Comparison of ENCODE assay signal across 9 mouse cellular contexts in genomic region chr14:76951450-76951849, GRCm38 (mm10).
DNase-seq lines count a peak whose midpoint lies in the region; ATAC-seq and TF ChIP-seq lines count a peak whose summit lies in the region.
"Had no signal": no experiment of that assay in that cellular context is flagged by ENCODE, and none has a peak within 500 bp of the region (broad histone marks: within the 10 kb centered on the region; RNA-seq: fewer than 3 reads in every experiment).

No protein-coding gene starts in this region.

- peak; percentile 64; the same call in 1 of the 2 replicates for ATAC-seq in heart, embryonic 15.5 days (replicated peaks; ENCODE audit: insufficient number of reproducible peaks, insufficient read depth, low FRiP score, low read depth)
- ATAC-seq in lung, embryonic 15.5 days (ENCODE audit: borderline replicate concordance, extremely low read depth, low FRiP score, low TSS enrichment) = no peak
- no peak for ATAC-seq in intestine, embryonic 15.5 days

- H3K36me3 ChIP-seq in heart, embryonic 15.5 days = no peaks in the 10 kb centered on the region
- H3K36me3 ChIP-seq in lung, embryonic 15.5 days = no peaks in the 10 kb centered on the region
- no peaks in the 10 kb centered on the region for H3K36me3 ChIP-seq in intestine, embryonic 15.5 days

- no peak overlapping the region for H3K4me2 ChIP-seq in heart, embryonic 15.5 days
- H3K4me2 ChIP-seq in lung, embryonic 15.5 days = no peak overlapping the region
- no peak overlapping the region for H3K4me2 ChIP-seq in intestine, embryonic 15.5 days (replicated peaks)

- no peak overlapping the region for H3K9ac ChIP-seq in heart, embryonic 15.5 days
- H3K9ac ChIP-seq in lung, embryonic 15.5 days = no peak overlapping the region
- no peak overlapping the region for H3K9ac ChIP-seq in intestine, embryonic 15.5 days

- 31% methylated on average over 4 of the region's 4 CpGs for WGBS in heart, embryonic 15.5 days
- WGBS in lung, embryonic 15.5 days = 39% methylated on average over 4 of the region's 4 CpGs
- WGBS in intestine, embryonic 15.5 days = 51% methylated on average over 4 of the region's 4 CpGs

- H3K4me3 ChIP-seq in heart, embryonic 15.5 days = no peak overlapping the region
- H3K4me3 ChIP-seq in lung, embryonic 15.5 days = no peak overlapping the region
- no peak overlapping the region for H3K4me3 ChIP-seq in intestine, embryonic 15.5 days (replicated peaks)
- H3K4me3 ChIP-seq: megakaryocyte, embryonic 14.5 days had no signal

- no peak for TF ChIP-seq CTCF in brain, embryonic 14.5 days (IDR thresholded peaks at IDR 0.05; ENCODE audit: borderline replicate concordance, extremely low read depth, insufficient read depth, insufficient read length)

- H3K9me3 ChIP-seq in heart, embryonic 15.5 days (replicated peaks) = no peaks in the 10 kb centered on the region
- no peaks in the 10 kb centered on the region for H3K9me3 ChIP-seq in lung, embryonic 15.5 days
- no peaks in the 10 kb centered on the region for H3K9me3 ChIP-seq in intestine, embryonic 15.5 days
- H3K9me3 ChIP-seq: megakaryocyte, embryonic 14.5 days had no signal

- no peaks in the 10 kb centered on the region for H3K27me3 ChIP-seq in heart, embryonic 15.5 days
- no peaks in the 10 kb centered on the region for H3K27me3 ChIP-seq in lung, embryonic 15.5 days
- H3K27me3 ChIP-seq in intestine, embryonic 15.5 days (replicated peaks) = no peaks in the 10 kb centered on the region

- peak; percentile 26 for DNase-seq in layer of hippocampus, adult 11-12 months (ENCODE audit: low spot score)
- DNase-seq in layer of hippocampus, postnatal 25 days (ENCODE audit: extremely low spot score in 1 of 2, low spot score in 1 of 2) = no peak
- DNase-seq in brain, embryonic 14.5 days (ENCODE audit: low read depth) = peak; percentile 55
- no peak for DNase-seq in urinary bladder, postnatal 10 days (ENCODE audit: low spot score)
- DNase-seq in yolk sac, embryonic 10.5 days (ENCODE audit: low spot score) = no peak

- H3K4me1 ChIP-seq in heart, embryonic 15.5 days (replicated peaks) = peaks cover 27% of the 10 kb centered on the region
- peaks cover 34% of the 10 kb centered on the region for H3K4me1 ChIP-seq in lung, embryonic 15.5 days
- peaks cover 15% of the 10 kb centered on the region for H3K4me1 ChIP-seq in intestine, embryonic 15.5 days (replicated peaks)

- TF ChIP-seq POLR2A in brain, embryonic 14.5 days (IDR thresholded peaks at IDR 0.05; ENCODE audit: borderline replicate concordance, extremely low read depth, insufficient read depth, insufficient read length, poor library complexity, severe bottlenecking) = no peak

- peak overlapping the region; percentile 65 for H3K27ac ChIP-seq in heart, embryonic 15.5 days
- H3K27ac ChIP-seq in lung, embryonic 15.5 days = peak overlapping the region; percentile 13; the same call in 1 of the 2 replicates
- H3K27ac ChIP-seq in intestine, embryonic 15.5 days = no peak overlapping the region

Comparison
In these comparisons a context has a peak if more than half of its experiments do, and no peak if none do; other contexts are left out.
1. DNase-seq: peak in layer of hippocampus, adult 11-12 months (single experiment) and brain, embryonic 14.5 days (single experiment); none in layer of hippocampus, postnatal 25 days (0 of 2), urinary bladder, postnatal 10 days (single experiment) and yolk sac, embryonic 10.5 days (single experiment).